8 mouse cellular contexts compared by ENCODE assay signal in genomic region chr19:46056947-46057607, GRCm38 (mm10). TPM values are rescaled to one million over a fixed set of nuclear protein-coding genes. Genes with fewer than 3 reads are reported as not detected.
DNase-seq lines count a peak whose midpoint lies in the region; ATAC-seq and TF ChIP-seq lines count a peak whose summit lies in the region.

No protein-coding gene starts in this region.

- ATAC-seq in CD4-positive, CD25-positive, alpha-beta regulatory T cell, adult 4 months, result no peak
- peak; percentile 76 for ATAC-seq in limb, embryonic 14.5 days (ENCODE audit: low FRiP score, low read depth)
- ATAC-seq in midbrain, embryonic 14.5 days (ENCODE audit: low FRiP score, low TSS enrichment), result peak; percentile 51

- no peaks in the 10 kb centered on the region for H3K27me3 ChIP-seq in limb, embryonic 14.5 days (ENCODE audit: control insufficient read depth, insufficient read depth, low read length)
- H3K27me3 ChIP-seq in midbrain, embryonic 14.5 days (ENCODE audit: control insufficient read depth, insufficient read depth, low read length), result no peaks in the 10 kb centered on the region

- WGBS in limb, embryonic 14.5 days, result 2% methylated on average over 35 of the region's 42 CpGs
- WGBS in midbrain, embryonic 14.5 days, result under 1% methylated on average over 41 of the region's 42 CpGs

- peak overlapping the region; percentile 69 for H3K4me2 ChIP-seq in limb, embryonic 14.5 days (replicated peaks; ENCODE audit: low read depth, low read length, severe bottlenecking)
- H3K4me2 ChIP-seq in midbrain, embryonic 14.5 days (ENCODE audit: low read length), result peak overlapping the region; percentile 89

- TF ChIP-seq POLR2A in limb, embryonic 14.5 days (IDR thresholded peaks at IDR 0.05; ENCODE audit: borderline replicate concordance, extremely low read depth, insufficient read depth, insufficient read length), result no peak

- peak overlapping the region; percentile 77 for H3K9ac ChIP-seq in limb, embryonic 14.5 days (ENCODE audit: low read depth, low read length, severe bottlenecking)
- peak overlapping the region; percentile 70 for H3K9ac ChIP-seq in midbrain, embryonic 14.5 days (replicated peaks; ENCODE audit: low read length)

- H3K4me1 ChIP-seq in limb, embryonic 14.5 days (ENCODE audit: control insufficient read depth, insufficient read depth, low read length), result peaks cover 7% of the 10 kb centered on the region; the same call in 1 of the 2 replicates
- H3K4me1 ChIP-seq in midbrain, embryonic 14.5 days (ENCODE audit: control insufficient read depth, insufficient read depth, low read length), result peaks cover 10% of the 10 kb centered on the region

- peak; percentile 72 for DNase-seq in CD4-positive, CD25-positive, alpha-beta regulatory T cell, adult 2 months (ENCODE audit: low read depth, low spot score)
- peak; percentile 92 for DNase-seq in embryo, embryonic 11 days
- DNase-seq in gastrocnemius, postnatal 4 days (ENCODE audit: low spot score in 2 of 2), result peak; percentile 73 to 85
- DNase-seq in kidney, adult 11 months, result peak; percentile 82
- peak; percentile 81 for DNase-seq in limb, embryonic 14.5 days (ENCODE audit: low spot score)
- peak; percentile 84 for DNase-seq in midbrain, embryonic 14.5 days
- peak; percentile 68 to 73 for DNase-seq in spleen, postnatal 10 days (ENCODE audit: low spot score in 2 of 2)

- H3K4me3 ChIP-seq in limb, embryonic 14.5 days (replicated peaks; ENCODE audit: low read length), result peak overlapping the region; percentile 82
- peak overlapping the region; percentile 82 for H3K4me3 ChIP-seq in midbrain, embryonic 14.5 days (replicated peaks; ENCODE audit: low read depth, low read length)

- H3K36me3 ChIP-seq in limb, embryonic 14.5 days (ENCODE audit: control insufficient read depth, insufficient read depth, low read length), result peaks cover 16% of the 10 kb centered on the region
- peaks cover 4% of the 10 kb centered on the region for H3K36me3 ChIP-seq in midbrain, embryonic 14.5 days (ENCODE audit: control insufficient read depth, insufficient read depth, low read length)

- peak overlapping the region; percentile 94 for H3K27ac ChIP-seq in limb, embryonic 14.5 days (replicated peaks; ENCODE audit: low read depth, low read length)
- peak overlapping the region; percentile 85 for H3K27ac ChIP-seq in midbrain, embryonic 14.5 days (replicated peaks; ENCODE audit: low read depth, low read length)

- no peaks in the 10 kb centered on the region for H3K9me3 ChIP-seq in limb, embryonic 14.5 days (ENCODE audit: control insufficient read depth, low read length)
- H3K9me3 ChIP-seq in midbrain, embryonic 14.5 days (ENCODE audit: control insufficient read depth, low read length), result no peaks in the 10 kb centered on the region

RNA-seq across cellular contexts. Expression of gene Ldb1, which starts 12.1 kb away (rescaled TPM):
- polyA plus RNA-seq in CD4-positive, CD25-positive, alpha-beta regulatory T cell, adult 4 months (2017; shearing (Covaris generic)), result 10 to 100 TPM; 43.6 to 47.2 TPM
- total RNA-seq in gastrocnemius, postnatal 4 days (2021), result 10 to 100 TPM; 75.3 to 85.3 TPM
- 412 and 480 TPM in 2 replicates for polyA plus RNA-seq in limb, embryonic 14.5 days (2012; rRNA removed)
- polyA plus RNA-seq in limb, embryonic 14.5 days (2014; fragmentation: Nextera tagmentation; extraction: Ambion mirVana), result 93.8 and 108 TPM in 2 replicates
- 116 and 145 TPM in 2 replicates for polyA plus RNA-seq in midbrain, embryonic 14.5 days (2014; fragmentation: Nextera tagmentation; extraction: Ambion mirVana)

RNA-seq across cellular contexts. Expression of gene Pprc1, which starts 12.4 kb away (rescaled TPM):
- 10 to 100 TPM; 20.3 to 20.4 TPM for polyA plus RNA-seq in CD4-positive, CD25-positive, alpha-beta regulatory T cell, adult 4 months (2017; shearing (Covaris generic))
- 10 to 100 TPM; 35.3 to 43.9 TPM for total RNA-seq in gastrocnemius, postnatal 4 days (2021)
- polyA plus RNA-seq in limb, embryonic 14.5 days (2012; rRNA removed), result 61.5 and 76.4 TPM in 2 replicates
- polyA plus RNA-seq in limb, embryonic 14.5 days (2014; fragmentation: Nextera tagmentation; extraction: Ambion mirVana), result 40.5 and 50.5 TPM in 2 replicates
- polyA plus RNA-seq in midbrain, embryonic 14.5 days (2014; fragmentation: Nextera tagmentation; extraction: Ambion mirVana), result 21.1 and 21.5 TPM in 2 replicates

RNA-seq across cellular contexts. Expression of gene Nolc1, which starts 18.6 kb away (rescaled TPM):
- 10 to 100 TPM; 67.5 to 86.6 TPM for polyA plus RNA-seq in CD4-positive, CD25-positive, alpha-beta regulatory T cell, adult 4 months (2017; shearing (Covaris generic))
- total RNA-seq in gastrocnemius, postnatal 4 days (2021), result 10 to 100 TPM; 31.6 to 34.3 TPM
- polyA plus RNA-seq in limb, embryonic 14.5 days (2012; rRNA removed), result 40.5 and 64.1 TPM in 2 replicates
- polyA plus RNA-seq in limb, embryonic 14.5 days (2014; fragmentation: Nextera tagmentation; extraction: Ambion mirVana), result 73.5 and 74.7 TPM in 2 replicates
- polyA plus RNA-seq in midbrain, embryonic 14.5 days (2014; fragmentation: Nextera tagmentation; extraction: Ambion mirVana), result 54.1 and 74.4 TPM in 2 replicates

RNA-seq across cellular contexts. Expression of gene Hps6, which starts 53.8 kb away (rescaled TPM):
- polyA plus RNA-seq in CD4-positive, CD25-positive, alpha-beta regulatory T cell, adult 4 months (2017; shearing (Covaris generic)), result 1 to 10 TPM; 2.6 to 4.7 TPM
- 1 to 10 TPM; 4.9 to 5.5 TPM for total RNA-seq in gastrocnemius, postnatal 4 days (2021)
- polyA plus RNA-seq in limb, embryonic 14.5 days (2012; rRNA removed), result 4.2 and 5.1 TPM in 2 replicates
- 5.6 and 6.0 TPM in 2 replicates for polyA plus RNA-seq in limb, embryonic 14.5 days (2014; fragmentation: Nextera tagmentation; extraction: Ambion mirVana)
- 1.4 and 1.5 TPM in 2 replicates for polyA plus RNA-seq in midbrain, embryonic 14.5 days (2014; fragmentation: Nextera tagmentation; extraction: Ambion mirVana)

RNA-seq across cellular contexts. Expression of gene Armh3, which starts 58.8 kb away (rescaled TPM):
- 10 to 100 TPM in 1 of 2 experiments, 1 to 10 TPM in 1; 9.1 to 12.8 TPM for polyA plus RNA-seq in CD4-positive, CD25-positive, alpha-beta regulatory T cell, adult 4 months (2017; shearing (Covaris generic))
- total RNA-seq in gastrocnemius, postnatal 4 days (2021), result 10 to 100 TPM; 16.0 to 19.0 TPM
- 13.7 and 15.6 TPM in 2 replicates for polyA plus RNA-seq in limb, embryonic 14.5 days (2012; rRNA removed)
- polyA plus RNA-seq in limb, embryonic 14.5 days (2014; fragmentation: Nextera tagmentation; extraction: Ambion mirVana), result 13.6 and 15.7 TPM in 2 replicates
- polyA plus RNA-seq in midbrain, embryonic 14.5 days (2014; fragmentation: Nextera tagmentation; extraction: Ambion mirVana), result 18.6 and 21.8 TPM in 2 replicates
